Mouse (Mus musculus): ENCODE measurements at regions not wholly inside any gene's neighbourhood (a gene's known extent, or its start where the extent isn't known, plus 50 kb on each side); places are given as distances from the start of the nearest gene placed in this dataset.
A peak's percentile ranks its signal among the peaks of the same experiment; 100 is the strongest.

DNA sequence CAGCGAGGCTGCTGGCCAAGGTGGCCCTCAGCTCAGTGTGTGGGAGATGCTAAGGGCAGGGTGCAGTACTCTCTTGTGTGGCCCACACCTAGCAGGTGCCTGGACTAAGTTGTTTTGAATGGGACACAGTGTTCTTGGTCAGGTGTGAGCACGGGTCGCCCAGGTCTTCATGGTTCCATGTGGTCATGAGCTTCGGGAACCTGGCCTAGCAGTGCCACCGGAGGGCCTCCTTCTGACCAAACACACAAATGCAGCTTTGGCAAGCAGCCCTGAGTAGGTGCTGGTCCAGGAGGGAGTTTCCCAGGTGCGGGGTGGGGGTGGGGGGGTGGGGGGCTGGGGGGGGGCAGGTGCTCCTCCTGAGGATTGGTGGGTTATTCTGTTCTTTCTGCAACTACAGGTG is 127.6 kb downstream of the Gadd45g start:
- DNase-seq (ENCODE audit: low spot score): no peak

GRCm38 (mm10) chr13:51975330-51975729 is 128.9 kb downstream of the Gadd45g start:
- DNase-seq (ENCODE audit: low spot score): no peak

- DNase-seq (ENCODE audit: low spot score): peak; percentile 38
Measured at GRCm38 (mm10) chr13:51975801-51976601, 129.5 kb downstream of the Gadd45g start.

GRCm38 (mm10) chr13:51976620-51977214 is 130.2 kb downstream of the Gadd45g start:
- no peak for DNase-seq (ENCODE audit: low spot score)

- DNase-seq (ENCODE audit: low spot score): no peak
Measured at GRCm38 (mm10) chr13:51979301-51979977, 133.0 kb downstream of the Gadd45g start.

- DNase-seq (ENCODE audit: low spot score): no peak
Measured at GRCm38 (mm10) chr13:51980344-51980743, 133.9 kb downstream of the Gadd45g start.

- no peak for DNase-seq (ENCODE audit: low spot score)
Measured at GRCm38 (mm10) chr13:51983002-51983401, 136.5 kb downstream of the Gadd45g start.

DNA sequence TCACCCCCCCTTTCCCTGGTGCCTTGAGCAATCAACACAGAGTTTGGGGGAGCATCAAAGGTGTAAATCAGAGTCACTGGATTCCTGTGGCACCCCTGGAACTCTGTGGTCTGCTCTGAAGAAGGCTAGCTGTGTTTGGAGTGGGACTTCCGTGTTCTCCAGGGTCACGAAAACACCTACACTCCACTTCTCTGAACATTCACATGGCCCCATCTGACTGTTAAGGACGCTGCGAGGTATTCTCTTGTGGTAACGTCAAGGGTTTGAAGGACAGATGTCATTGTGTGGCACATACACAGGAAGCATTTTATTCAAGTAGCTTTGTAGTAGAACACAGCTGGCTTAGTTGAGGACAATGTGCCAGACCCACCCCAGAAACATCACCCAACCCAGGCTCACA is 137.1 kb downstream of the Gadd45g start:
- no peak for DNase-seq (ENCODE audit: low spot score)

DNA sequence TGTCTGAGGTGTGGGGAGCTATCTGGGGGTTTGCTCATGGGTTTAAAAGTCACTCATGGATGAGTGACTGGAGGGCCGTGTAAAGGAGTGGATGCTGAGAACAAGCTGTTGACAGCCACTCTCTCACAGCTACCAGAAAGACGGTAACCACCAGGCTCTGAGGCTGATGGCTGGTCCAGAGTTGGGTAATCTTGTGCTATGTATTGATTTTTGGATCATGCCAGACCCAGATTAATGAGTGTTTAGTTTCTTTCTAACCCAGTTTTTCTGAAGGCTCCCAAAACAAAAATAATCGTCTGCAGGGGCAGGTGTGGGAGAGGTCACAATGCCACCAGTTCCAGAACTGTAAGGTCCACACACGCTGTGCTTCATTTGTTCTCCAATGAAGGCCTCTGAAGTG is 144.9 kb downstream of the Gadd45g start:
- no peak for DNase-seq (ENCODE audit: low spot score)

- no peak for DNase-seq (ENCODE audit: low spot score)
Measured at GRCm38 (mm10) chr13:51992878-51993277, 146.4 kb downstream of the Gadd45g start.

GRCm38 (mm10) chr13:51996163-51996562 is 149.7 kb downstream of the Gadd45g start:
- DNase-seq (ENCODE audit: low spot score): no peak

GRCm38 (mm10) chr13:51998542-51998941 is 152.1 kb downstream of the Gadd45g start:
- no peak for DNase-seq (ENCODE audit: low spot score)

DNA sequence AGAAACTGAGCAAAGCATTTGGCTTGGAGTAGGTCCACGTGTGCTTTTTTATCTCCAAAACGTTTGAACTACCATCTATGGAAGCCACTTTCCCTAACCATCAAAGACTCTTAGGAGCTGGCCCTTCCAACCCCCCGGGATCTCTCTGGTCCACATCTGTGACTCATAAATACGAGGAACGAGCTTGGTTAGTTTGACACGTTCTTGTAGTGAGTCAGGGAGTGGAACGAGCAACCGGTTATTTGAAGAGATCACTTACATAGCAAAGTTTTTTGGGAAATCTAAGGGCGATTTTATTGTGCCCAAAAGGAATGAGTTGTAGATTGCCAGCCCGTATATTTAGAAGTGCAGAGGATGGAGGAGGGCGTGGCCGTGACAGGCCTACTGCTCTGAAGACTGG is 155.3 kb downstream of the Gadd45g start:
- DNase-seq (ENCODE audit: low spot score): no peak

- no peak for DNase-seq (ENCODE audit: low spot score)
Measured at GRCm38 (mm10) chr13:52003946-52004539, 157.6 kb downstream of the Gadd45g start.

- no peak for DNase-seq (ENCODE audit: low spot score)
Measured at GRCm38 (mm10) chr13:52007585-52008395, 161.3 kb downstream of the Gadd45g start.

DNA sequence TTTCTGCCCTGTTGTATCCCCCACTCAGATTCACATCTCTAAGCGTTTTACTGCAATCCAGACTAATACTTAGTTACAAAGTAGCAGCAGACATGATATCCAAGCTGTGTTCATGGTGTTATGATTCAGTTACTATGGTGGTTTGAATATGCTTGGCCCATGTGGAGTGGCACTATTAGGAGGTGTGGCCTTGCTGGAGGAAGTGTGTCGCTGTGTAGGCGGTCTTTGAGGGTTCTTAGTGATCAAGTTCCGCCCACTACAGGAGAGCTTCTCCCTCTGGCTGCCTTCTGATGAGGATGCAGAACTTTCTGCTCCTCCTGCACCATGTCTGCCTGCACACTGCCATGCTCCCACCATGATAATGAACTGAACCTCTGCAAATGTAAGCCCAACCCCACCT is 162.8 kb downstream of the Gadd45g start:
- no peak for DNase-seq (ENCODE audit: low spot score)

GRCm38 (mm10) chr13:52009766-52010165 is 163.3 kb downstream of the Gadd45g start:
- DNase-seq (ENCODE audit: low spot score): no peak

DNA sequence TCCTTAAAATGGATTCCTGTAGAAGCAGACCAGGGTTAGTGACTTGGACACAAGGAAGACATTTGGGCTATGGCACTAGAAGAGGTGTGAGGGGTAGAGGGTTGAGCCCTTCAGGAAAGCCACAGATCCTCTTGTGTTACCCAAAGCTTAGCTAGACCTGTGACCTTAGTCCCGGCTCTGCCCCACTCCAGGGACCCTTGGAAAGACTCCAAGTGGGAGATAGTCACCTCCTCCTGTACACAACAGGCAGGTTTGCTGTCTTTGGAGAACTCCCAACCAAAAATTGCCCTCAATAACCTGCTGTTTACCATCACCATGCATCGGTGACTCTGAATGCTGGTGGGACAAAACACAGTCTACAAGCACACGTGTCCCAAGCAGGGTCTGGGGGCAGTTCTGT is 164.5 kb downstream of the Gadd45g start:
- DNase-seq (ENCODE audit: low spot score): no peak

DNA sequence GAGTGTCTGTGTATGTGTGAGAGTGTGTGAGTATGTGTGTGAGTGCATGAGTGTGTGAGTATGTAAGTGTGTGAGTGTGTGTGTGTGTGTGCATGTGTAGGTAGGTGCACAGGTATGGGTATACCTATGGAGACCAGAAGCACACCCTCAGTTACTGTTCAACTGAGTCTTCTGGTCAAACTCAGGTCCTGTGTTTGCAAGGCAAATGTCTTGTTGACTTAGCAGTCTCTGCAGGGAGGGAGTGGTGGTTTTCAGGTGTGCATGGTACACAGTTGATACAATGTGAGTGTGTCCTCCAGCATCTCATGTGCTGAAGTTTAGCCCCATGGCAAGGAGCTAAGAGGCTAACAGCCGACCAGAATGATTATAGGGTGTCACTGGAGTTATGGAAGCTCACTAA is 166.7 kb downstream of the Gadd45g start:
- no peak for DNase-seq (ENCODE audit: low spot score)

GRCm38 (mm10) chr13:52013757-52014156 is 167.3 kb downstream of the Gadd45g start:
- peak; percentile 36 for DNase-seq (ENCODE audit: low spot score)

DNA sequence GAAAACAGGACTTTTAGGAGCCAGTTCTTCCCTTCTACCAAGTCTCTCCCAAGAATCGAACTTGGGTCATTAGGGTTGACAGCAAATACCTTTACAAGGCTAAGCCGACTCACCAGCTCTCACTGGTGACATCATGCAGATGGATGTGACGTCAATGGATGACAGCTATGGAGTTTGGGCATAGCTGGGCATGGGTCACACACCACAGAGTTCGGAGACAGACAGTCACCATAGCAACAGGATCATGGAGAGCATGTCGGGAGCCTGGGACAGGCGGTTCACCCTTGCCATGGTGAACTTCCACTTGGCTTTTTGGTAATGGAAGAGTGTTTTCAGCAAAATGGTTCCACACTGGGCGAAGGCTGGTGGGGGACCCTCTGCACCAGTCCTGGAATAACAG is 168.1 kb downstream of the Gadd45g start:
- DNase-seq (ENCODE audit: low spot score): peak; percentile 43

DNA sequence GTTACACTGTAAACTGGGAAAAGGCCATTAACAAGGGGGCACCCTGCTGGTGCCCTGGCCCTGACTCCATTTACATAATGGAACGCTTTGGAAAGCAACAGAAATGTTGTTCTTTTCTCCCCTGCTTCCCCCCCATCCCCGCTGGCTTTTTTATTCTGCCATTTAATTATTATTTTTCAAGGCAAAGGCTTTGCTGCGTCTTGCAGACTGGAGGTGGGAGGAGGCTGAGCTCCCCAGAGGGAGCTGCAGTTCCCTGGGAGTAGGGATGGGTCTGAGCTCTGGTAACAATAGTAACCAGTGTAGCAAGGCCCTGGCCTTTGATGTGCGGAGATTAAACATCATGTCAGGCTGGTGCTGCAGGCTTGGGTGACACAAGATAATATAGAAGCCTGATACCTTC is 168.6 kb downstream of the Gadd45g start:
- DNase-seq (ENCODE audit: low spot score): peak; percentile 69
